Mouse (Mus musculus) heart, postnatal 0 days (tissue): ENCODE measurements around the gene Prkcz.

ENCODE experiments used
- CTCF ChIP-seq: IDR thresholded peaks from 2 replicates; pipeline ENCODE4 v1.5.1; 2016; ENCODE audit warnings: antibody characterized with exemption, control low read depth, low read depth
- EP300 ChIP-seq: IDR thresholded peaks from 2 replicates; pipeline ENCODE4 v1.6.1; 2016; ENCODE audit warnings: antibody characterized with exemption, low read depth

GRCm38 (mm10) chr4:155283585-155283984 lies 77.6 kb downstream of the Prkcz start:
- no peak for TF ChIP-seq CTCF
- no peak for TF ChIP-seq EP300
